Mouse (Mus musculus) ES-Bruce4 (cell line): Measurements from ENCODE around the gene Cabin1. TPM values are rescaled to one million over a fixed set of nuclear protein-coding genes. Genes with fewer than 3 reads are reported as not detected.
"Not testable (repeated sequence)": the region's sequence is repeated elsewhere in the genome, so short reads cannot be mapped to it uniquely, and the experiment has no call there.

Source experiments
- H3K27ac ChIP-seq: 2 replicates; pipeline ENCODE4 v1.5.1; 2012; ENCODE audit warnings: low read length, inconsistent platforms; ENCODE audit not compliant: insufficient read depth
- H3K27me3 ChIP-seq: 2 replicates; pipeline ENCODE4 v1.6.1; 2012; ENCODE audit warnings: mild to moderate bottlenecking, low read length, inconsistent platforms; ENCODE audit not compliant: control insufficient read depth, poor library complexity, insufficient read depth, severe bottlenecking
- H3K36me3 ChIP-seq: 2 replicates; pipeline ENCODE4 v1.6.1; 2012; ENCODE audit warnings: inconsistent platforms, mild to moderate bottlenecking, low read length, moderate library complexity; ENCODE audit not compliant: control insufficient read depth, poor library complexity, insufficient read depth, severe bottlenecking
- H3K4me1 ChIP-seq: one replicate; pipeline ENCODE4 v1.8.1; 2011; ENCODE audit warnings: low read length; ENCODE audit not compliant: control insufficient read depth, insufficient read depth
- H3K4me3 ChIP-seq: 2 replicates; pipeline ENCODE4 v1.5.1; 2011; ENCODE audit warnings: low read depth, mild to moderate bottlenecking, low read length
- H3K9ac ChIP-seq: 2 replicates; pipeline ENCODE4 v1.6.1; 2012; ENCODE audit warnings: low read depth, mild to moderate bottlenecking, inconsistent platforms; ENCODE audit not compliant: poor library complexity, severe bottlenecking
- H3K9me3 ChIP-seq: replicated peaks from 2 replicates; pipeline ENCODE4 v1.6.1; 2012; ENCODE audit warnings: mild to moderate bottlenecking, low read length, inconsistent platforms; ENCODE audit not compliant: control insufficient read depth, poor library complexity, insufficient read depth, severe bottlenecking
- CTCF ChIP-seq: IDR thresholded peaks from one replicate; pipeline ENCODE4 v1.8.1; 2011; ENCODE audit warnings: low read depth, low read length
- EP300 ChIP-seq: IDR thresholded peaks from 2 replicates; pipeline ENCODE4 v1.6.1; 2011; ENCODE audit warnings: low read depth, low read length; ENCODE audit not compliant: insufficient read depth
- POLR2A ChIP-seq: IDR thresholded peaks from one replicate; pipeline ENCODE4 v1.8.1; 2011; ENCODE audit warnings: low read length; ENCODE audit not compliant: insufficient read depth
- polyA plus RNA-seq: library from polyadenylated mRNA; stranded (reverse); fragments of >200 nt; gene quantifications from 2 replicates; pipeline ENCODE4 v1.2.4, GENCODE M21; 2011; ENCODE audit warnings: low read depth; ENCODE audit not compliant: missing spikeins, insufficient read depth, insufficient read length

Cabin1 gene
- polyA plus RNA-seq, 1 experiment, result 41.5 TPM

GRCm38 (mm10) chr10:75774102-75774501 lies 10.0 kb upstream of the Cabin1 start:
- no peak overlapping the region for H3K9ac ChIP-seq
- no peaks in the 10 kb centered on the region for H3K36me3 ChIP-seq
- H3K4me3 ChIP-seq, result no peak overlapping the region
- no peaks in the 10 kb centered on the region for H3K4me1 ChIP-seq
- H3K9me3 ChIP-seq, result no peaks in the 10 kb centered on the region
- H3K27me3 ChIP-seq, result no peaks in the 10 kb centered on the region
- TF ChIP-seq EP300 (no peak), POLR2A (no peak), CTCF (no peak)
- no peak overlapping the region for H3K27ac ChIP-seq

GRCm38 (mm10) chr10:75772795-75773664 lies 8.9 kb upstream of the Cabin1 start, which contains the start of gene Ddt:
Gene Ddt (minus strand): TSS chr10:75773414.
- no peaks in the 10 kb centered on the region for H3K9me3 ChIP-seq
- no peaks in the 10 kb centered on the region for H3K4me1 ChIP-seq
- H3K27ac ChIP-seq, result peak within 1 kb of the TSS; percentile 46; the same call in 1 of the 2 replicates
- H3K4me3 ChIP-seq, result peak within 1 kb of the TSS; percentile 83
- H3K27me3 ChIP-seq, result no peaks in the 10 kb centered on the region
- peak within 1 kb of the TSS; percentile 60 for H3K9ac ChIP-seq
- no peaks in the 10 kb centered on the region for H3K36me3 ChIP-seq
- TF ChIP-seq POLR2A (peak; percentile 71), EP300 (0 out of 2 replicates have a peak, but pooled peaks have one; percentile 36), CTCF (peak; percentile 65)

- not testable (repeated sequence) for H3K4me1 ChIP-seq, H3K27me3 ChIP-seq, H3K9me3 ChIP-seq, H3K9ac ChIP-seq, H3K4me3 ChIP-seq, H3K36me3 ChIP-seq
- H3K27ac ChIP-seq, result peak overlapping the region; percentile 71
Measured at GRCm38 (mm10) chr10:75767756-75768155, 3.6 kb upstream of the Cabin1 start.

- H3K27ac ChIP-seq, result no peak overlapping the region
- H3K36me3 ChIP-seq, result no peaks in the 10 kb centered on the region
- no peaks in the 10 kb centered on the region for H3K4me1 ChIP-seq
- H3K27me3 ChIP-seq, result no peaks in the 10 kb centered on the region
- no peaks in the 10 kb centered on the region for H3K9me3 ChIP-seq
- no peak overlapping the region for H3K4me3 ChIP-seq
- no peak overlapping the region for H3K9ac ChIP-seq
- TF ChIP-seq POLR2A, result no peak
- TF ChIP-seq EP300, result no peak
Measured at GRCm38 (mm10) chr10:75766856-75767255, 2.7 kb upstream of the Cabin1 start.

- Histone ChIP-seq H3K9me3 (no peaks in the 10 kb centered on the region), H3K27ac (peak overlapping the region; percentile 41)
Measured at GRCm38 (mm10) chr10:75764519-75765473, 655 bp upstream of the Cabin1 start.

More at GRCm38 (mm10) chr10:75764519-75765473, 655 bp upstream of the Cabin1 start:
- peak overlapping the region; percentile 66 for H3K4me3 ChIP-seq
- H3K4me1 ChIP-seq, result no peaks in the 10 kb centered on the region
- TF ChIP-seq EP300 (no peak), POLR2A (no peak), CTCF (peak; percentile 46)
- no peaks in the 10 kb centered on the region for H3K36me3 ChIP-seq
- no peaks in the 10 kb centered on the region for H3K27me3 ChIP-seq
- peak overlapping the region; percentile 81 for H3K9ac ChIP-seq
